Mouse (Mus musculus) cerebellum, postnatal 14 days (tissue): ENCODE data around the gene Dnah11.
"Not testable (repeated sequence)": the region's sequence is repeated elsewhere in the genome, so short reads cannot be mapped to it uniquely, and the experiment has no call there.

Experiments
- DNase-seq, 2 experiments: peaks; one replicate each; pipeline ENCODE4 v3.0.0; 2021; ENCODE audit warnings: mixed read lengths in 2 of 2

Gene Dnah11

GRCm38 (mm10) chr12:117959213-117959612 lies 239.6 kb downstream of the Dnah11 start:
- DNase-seq = no peak

GRCm38 (mm10) chr12:117946823-117947704 lies 251.8 kb downstream of the Dnah11 start:
- DNase-seq = no peak

DNA sequence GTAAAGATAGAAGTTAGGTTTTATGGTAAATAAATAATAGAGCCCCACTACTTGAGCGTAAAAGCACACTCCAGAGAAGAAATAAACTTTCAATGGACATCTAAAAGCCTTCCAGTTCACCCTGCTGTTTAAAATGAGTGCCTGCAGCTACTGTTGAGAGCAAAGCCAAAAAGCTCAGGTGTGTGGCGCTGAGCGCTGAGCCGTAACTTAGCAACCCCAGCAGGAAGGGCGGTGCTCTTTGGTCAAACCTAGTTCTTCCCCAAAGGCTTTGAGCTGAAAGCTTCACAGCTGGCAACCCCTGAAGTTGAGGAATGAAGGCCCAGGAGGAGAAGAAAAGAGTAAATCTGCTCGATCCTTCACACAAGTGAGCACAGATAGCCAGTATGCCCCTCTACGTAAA lies 256.9 kb downstream of the Dnah11 start:
- peak; percentile 16 to 22 for DNase-seq

GRCm38 (mm10) chr12:117938214-117938613 lies 260.6 kb downstream of the Dnah11 start:
- no peak for DNase-seq

DNA sequence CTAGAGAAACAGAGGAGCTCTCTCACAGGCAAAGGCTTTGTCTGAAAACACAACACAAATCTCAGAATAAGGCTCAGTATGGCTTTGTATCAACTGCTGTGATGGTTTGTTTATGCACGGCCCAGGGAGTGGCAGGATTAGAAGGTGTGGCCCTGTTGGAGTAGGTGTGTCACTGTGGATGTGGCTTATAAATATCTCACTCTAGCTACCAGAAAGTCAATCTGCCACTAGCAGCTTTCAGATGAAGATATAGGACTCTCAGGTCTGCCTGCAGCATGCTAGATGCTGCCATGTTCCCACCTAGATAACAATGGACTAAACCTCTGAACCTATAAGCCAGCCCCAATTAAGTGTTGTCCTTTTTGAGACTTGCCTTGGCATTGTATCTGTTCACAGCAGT lies 266.8 kb downstream of the Dnah11 start:
- no peak for DNase-seq

DNA sequence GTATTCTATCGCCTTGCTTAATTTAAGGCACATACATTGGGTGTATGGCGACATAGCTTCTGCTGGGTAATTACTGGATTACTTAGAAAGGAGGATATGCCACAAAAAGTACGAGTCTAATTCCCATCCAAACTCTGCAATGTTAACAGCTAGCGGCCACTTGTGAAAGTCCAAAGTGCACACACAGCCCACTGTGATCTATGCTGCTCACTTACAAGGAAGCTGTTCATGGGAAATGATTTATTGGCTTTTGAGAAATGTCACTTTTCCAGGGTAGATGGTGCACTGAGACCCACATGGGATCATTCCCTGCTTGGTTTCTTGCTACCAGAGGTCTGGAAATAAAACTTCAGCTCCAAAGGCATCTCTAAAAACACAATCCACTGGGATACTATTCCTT lies 269.1 kb downstream of the Dnah11 start:
- DNase-seq = no peak

- DNase-seq = no peak
Observed at GRCm38 (mm10) chr12:117915826-117916588, 282.8 kb downstream of the Dnah11 start.

GRCm38 (mm10) chr12:117914613-117915245 lies 284.1 kb downstream of the Dnah11 start:
- DNase-seq = no peak

DNA sequence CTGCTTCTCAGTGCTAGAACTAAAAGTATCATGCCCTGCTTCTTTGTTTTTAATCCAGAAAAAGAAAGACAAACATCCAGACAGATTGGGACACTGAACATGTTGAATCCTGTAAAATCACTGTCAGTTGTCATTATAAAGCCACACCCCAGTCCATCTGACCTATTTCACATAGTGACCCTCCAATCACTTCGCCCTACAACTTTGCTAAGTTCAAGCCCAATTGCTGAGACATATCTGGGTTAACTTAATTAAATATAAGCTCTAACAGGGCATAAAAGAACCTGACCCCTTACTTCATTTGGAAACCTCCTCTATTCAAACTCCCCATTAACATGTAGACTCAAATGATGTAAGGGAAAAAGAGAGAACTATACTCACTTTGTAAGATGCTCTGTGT lies 287.4 kb downstream of the Dnah11 start:
- no peak for DNase-seq

DNA sequence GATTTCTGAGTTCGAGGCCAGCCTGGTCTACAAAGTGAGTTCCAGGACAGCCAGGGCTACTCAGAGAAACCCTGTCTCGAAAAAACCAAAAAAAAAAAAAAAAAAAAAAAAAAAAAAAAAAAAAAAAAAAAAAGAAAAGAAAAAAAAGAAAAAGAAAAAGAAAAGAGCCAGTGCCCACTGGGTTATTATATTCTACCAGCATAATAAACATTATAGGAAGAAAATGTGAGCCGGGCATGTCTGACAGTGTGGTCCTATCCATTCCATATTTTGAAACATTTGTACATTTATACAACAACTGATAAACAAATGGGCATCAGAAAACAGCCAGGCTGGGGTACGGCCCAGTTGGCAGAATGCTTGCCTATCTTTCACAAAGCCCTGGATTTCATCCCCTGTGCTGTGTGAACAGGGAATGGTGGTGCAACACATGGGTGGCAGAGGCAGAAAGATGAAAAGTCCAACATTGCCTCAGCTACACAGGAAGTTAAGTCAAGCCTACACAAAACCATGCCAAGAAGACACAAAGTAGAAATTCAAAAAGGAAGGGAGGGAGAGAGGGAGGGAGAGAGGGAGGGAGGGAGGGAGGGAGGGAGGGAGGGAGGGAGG lies 293.5 kb downstream of the Dnah11 start:
- not testable (repeated sequence) for DNase-seq

GRCm38 (mm10) chr12:117903671-117904070 lies 295.2 kb downstream of the Dnah11 start:
- no peak for DNase-seq

GRCm38 (mm10) chr12:117901352-117901751 lies 297.5 kb downstream of the Dnah11 start:
- DNase-seq = not testable (repeated sequence)

- DNase-seq = not testable (repeated sequence)
Observed at GRCm38 (mm10) chr12:117900798-117901197, 298.0 kb downstream of the Dnah11 start.

DNA sequence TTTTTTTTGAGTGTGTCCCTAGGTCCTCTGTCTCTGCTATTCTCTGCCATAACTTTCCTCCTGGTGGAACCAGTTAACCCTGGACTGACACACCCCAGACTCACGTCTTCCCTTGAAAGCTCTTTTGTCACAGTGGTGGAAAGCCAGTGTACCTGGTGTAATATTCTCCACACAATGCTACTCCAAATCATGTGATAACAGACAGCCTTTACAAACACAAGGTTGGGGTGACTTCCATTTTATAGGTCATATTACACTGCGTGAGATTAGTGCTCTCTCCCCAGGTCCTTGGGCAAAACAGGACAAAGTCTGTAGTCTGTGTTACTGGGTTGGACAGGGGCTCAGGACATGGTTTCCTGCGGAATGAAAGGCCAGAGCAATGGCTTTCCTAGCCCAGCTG lies 311.4 kb downstream of the Dnah11 start:
- DNase-seq = no peak

GRCm38 (mm10) chr12:117884627-117885026 lies 314.2 kb downstream of the Dnah11 start:
- no peak for DNase-seq

DNA sequence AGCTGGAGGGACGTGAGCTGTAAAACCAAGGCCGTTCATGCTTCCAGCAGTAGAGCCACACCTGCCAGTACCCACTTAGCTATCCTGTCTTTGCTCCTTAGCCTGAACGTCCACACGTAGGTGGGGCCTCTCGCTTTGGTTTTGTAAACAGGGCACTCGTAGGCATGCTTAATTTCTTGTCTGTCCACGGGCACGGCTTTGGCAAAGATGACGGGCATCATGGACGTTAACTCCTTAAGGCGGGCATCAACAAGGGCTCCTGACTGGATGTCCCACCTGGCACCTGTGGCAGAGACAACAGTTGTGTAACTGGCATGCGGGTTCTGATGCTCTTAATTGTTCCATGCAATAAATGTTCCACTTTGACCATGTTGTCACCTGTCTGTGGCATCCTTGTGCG lies 320.5 kb downstream of the Dnah11 start:
- no peak for DNase-seq

DNA sequence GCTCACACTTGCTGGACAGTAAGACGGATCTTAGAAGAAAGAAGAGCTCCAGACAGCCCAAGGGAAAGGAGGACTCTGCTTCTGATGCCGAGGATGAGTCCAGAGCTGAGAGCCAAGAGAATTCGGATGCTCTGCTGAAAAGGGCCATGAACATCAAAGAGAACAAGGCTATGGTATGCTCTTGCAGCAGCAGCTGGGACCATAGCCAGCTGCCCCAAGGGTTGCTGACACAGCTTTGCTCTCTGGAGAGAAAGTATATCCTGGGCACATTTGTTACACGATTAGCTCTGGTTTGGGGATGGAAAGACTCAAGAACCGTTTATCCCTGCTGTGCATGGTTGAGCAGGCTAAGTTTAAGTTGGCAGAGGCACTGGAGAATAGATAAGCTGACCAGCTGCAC lies 326.6 kb downstream of the Dnah11 start:
- DNase-seq = no peak

DNA sequence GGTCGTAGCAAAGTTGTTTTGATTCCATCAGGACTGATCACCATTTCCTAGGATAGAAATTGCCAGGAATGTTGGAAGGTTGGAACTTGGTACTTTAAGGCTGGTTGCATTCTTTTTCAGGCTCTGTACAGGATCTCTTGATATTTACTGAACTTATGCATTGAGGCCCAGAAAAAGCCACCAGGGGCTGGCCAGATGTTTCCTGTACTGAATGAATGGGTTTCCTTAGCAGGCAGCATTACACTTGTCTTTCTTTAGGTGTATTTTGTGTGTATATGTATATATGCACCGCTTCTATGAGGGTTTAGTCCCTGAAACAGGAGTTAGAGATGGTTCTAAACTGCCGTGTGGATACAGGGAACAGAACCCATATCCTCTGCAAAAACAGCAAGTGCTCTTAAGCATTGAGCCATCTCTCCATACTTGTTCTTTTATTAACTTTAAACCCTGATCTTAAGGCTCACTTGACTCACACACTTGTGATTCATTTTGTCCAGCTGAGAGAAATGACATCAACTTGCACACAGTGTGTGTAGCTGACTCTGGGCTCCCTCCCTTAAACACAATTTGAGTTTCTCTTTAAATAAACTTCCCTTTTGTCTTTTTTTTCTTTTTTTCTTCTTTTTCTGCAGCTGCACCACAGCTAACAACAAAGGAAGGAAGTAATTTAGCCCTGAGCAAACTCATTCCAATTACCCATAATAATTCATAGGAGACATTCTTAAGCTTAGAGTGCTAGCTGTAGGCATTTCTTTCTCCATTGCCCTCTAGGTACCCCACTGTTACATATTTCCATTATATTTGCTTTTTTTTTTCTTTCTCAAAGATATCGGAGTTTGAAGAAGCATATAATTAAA lies 330.9 kb downstream of the Dnah11 start:
- no peak for DNase-seq

DNA sequence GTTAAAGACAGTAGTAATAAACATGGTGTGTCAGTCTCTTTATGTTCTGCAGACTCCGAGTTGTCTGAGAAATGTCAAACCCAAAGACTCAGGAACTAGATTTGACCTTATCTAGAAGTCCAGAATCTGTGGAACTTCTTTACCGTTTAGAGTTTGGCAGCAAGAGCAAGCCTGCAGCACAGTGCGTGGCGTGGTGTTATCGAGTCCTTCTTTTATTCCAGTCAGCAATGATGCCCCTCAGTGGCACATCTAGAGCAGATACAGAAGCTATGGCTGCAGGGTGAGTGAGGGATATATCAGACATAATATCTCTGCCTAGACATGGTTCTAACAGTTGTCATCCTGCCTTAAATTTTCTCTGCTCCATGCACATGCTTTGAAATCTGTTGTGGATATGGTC lies 336.2 kb downstream of the Dnah11 start:
- no peak for DNase-seq

- DNase-seq = no peak
Observed at GRCm38 (mm10) chr12:117861249-117861648, 337.6 kb downstream of the Dnah11 start.

DNA sequence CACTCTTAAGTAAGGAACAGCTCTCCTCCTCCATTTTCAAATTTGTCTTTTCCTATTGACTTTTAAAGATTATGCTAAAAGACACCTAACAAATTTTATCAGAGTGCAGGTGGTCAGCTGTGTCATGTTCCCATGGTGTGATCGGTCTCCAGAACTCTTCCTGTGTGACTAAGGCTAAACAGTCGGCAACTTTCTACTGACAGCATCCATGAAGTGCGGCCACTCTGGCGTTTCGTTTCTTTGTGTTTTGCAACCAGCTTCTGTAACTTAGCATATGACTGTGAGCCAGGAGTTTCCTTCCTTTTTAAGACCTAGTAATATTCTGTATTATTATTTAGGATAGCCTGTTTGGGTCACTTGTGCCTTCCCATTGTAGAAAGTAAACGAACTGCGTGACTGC lies 338.0 kb downstream of the Dnah11 start:
- no peak for DNase-seq

DNA sequence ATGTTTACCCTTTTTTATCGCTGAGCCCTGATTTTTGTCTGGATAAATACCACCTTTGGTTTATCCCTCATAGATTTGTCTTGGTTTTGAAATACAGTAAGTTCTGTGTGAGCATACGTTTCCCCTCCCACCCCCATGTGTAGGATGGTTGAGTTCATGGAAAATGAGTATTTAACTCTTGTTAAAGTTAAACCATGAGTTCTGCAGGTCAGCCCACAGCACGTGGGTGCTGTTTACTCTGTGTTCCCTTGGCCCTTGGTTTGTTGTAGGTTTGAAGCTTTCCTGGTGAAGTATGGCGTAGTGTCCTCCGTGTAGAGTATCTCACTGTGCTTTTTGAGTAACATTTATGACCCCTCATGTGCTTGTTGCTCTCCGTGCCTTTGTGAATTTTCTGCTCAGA lies 341.0 kb downstream of the Dnah11 start:
- no peak for DNase-seq
